ENCODE assay signal across 8 mouse cellular contexts in genomic region chr8:72547802-72548643, GRCm38 (mm10). TPM values are rescaled to one million over a fixed set of nuclear protein-coding genes. Genes with fewer than 3 reads are reported as not detected.
DNase-seq lines count a peak whose midpoint lies in the region; ATAC-seq and TF ChIP-seq lines count a peak whose summit lies in the region.

Gene Med26, minus strand, starts transcription at chr8:72548270.

- under 1% methylated on average over 92 of the region's 92 CpGs for WGBS in hindbrain, embryonic 10.5 days
- under 1% methylated on average over 72 of the region's 92 CpGs for WGBS in lung, postnatal 0 days

- peak; percentile 98 for DNase-seq in MN1 (ENCODE audit: low spot score)
- DNase-seq in cerebellum, adult 9-10 months = peak; percentile 97
- peak; percentile 99 for DNase-seq in hindbrain, embryonic 10.5 days (ENCODE audit: low spot score)
- peak; percentile 99 for DNase-seq in layer of hippocampus, adult 9-11 months
- DNase-seq in lung, postnatal 0 days (ENCODE audit: low spot score) = peak; percentile 100
- DNase-seq in ovary, postnatal 14 days (ENCODE audit: low spot score) = peak; percentile 92
- DNase-seq in thymus, postnatal 14 days = peak; percentile 97

- peaks cover 28% of the 10 kb centered on the region for H3K4me1 ChIP-seq in hindbrain, embryonic 10.5 days (replicated peaks)
- peaks cover 12% of the 10 kb centered on the region for H3K4me1 ChIP-seq in lung, postnatal 0 days (ENCODE audit: insufficient read depth, low read depth, low read length)

- H3K27ac ChIP-seq in hindbrain, embryonic 10.5 days = peak within 1 kb of the TSS; percentile 95
- peak within 1 kb of the TSS; percentile 88 for H3K27ac ChIP-seq in lung, postnatal 0 days (ENCODE audit: low read length)

- H3K27me3 ChIP-seq in hindbrain, embryonic 10.5 days (ENCODE audit: insufficient read depth, poor library complexity, severe bottlenecking) = no peaks in the 10 kb centered on the region
- H3K27me3 ChIP-seq in lung, postnatal 0 days (replicated peaks; ENCODE audit: insufficient read depth, low read length) = no peaks in the 10 kb centered on the region

- peak; percentile 39 for TF ChIP-seq CTCF in lung, postnatal 0 days (IDR thresholded peaks at IDR 0.05)

- H3K9ac ChIP-seq in lung, postnatal 0 days (replicated peaks; ENCODE audit: low read depth) = peak within 1 kb of the TSS; percentile 99

- H3K4me3 ChIP-seq in hindbrain, embryonic 10.5 days = peak within 1 kb of the TSS; percentile 99
- peak within 1 kb of the TSS; percentile 87 for H3K4me3 ChIP-seq in lung, postnatal 0 days (ENCODE audit: low read depth, low read length)

- TF ChIP-seq EP300 in lung, postnatal 0 days (IDR thresholded peaks at IDR 0.05) = no peak

- H3K4me2 ChIP-seq in lung, postnatal 0 days (replicated peaks; ENCODE audit: low read depth, low read length) = peak within 1 kb of the TSS; percentile 96

- H3K36me3 ChIP-seq in hindbrain, embryonic 10.5 days = peaks cover 32% of the 10 kb centered on the region
- no peaks in the 10 kb centered on the region for H3K36me3 ChIP-seq in lung, postnatal 0 days (ENCODE audit: insufficient read depth, low read length)

- peak; percentile 96 for ATAC-seq in frontal cortex, adult (ENCODE audit: low TSS enrichment)
- ATAC-seq in lung, postnatal 0 days = peak; percentile 96

- no peaks in the 10 kb centered on the region for H3K9me3 ChIP-seq in hindbrain, embryonic 10.5 days
- H3K9me3 ChIP-seq in lung, postnatal 0 days (ENCODE audit: low read length) = no peaks in the 10 kb centered on the region

RNA-seq across cellular contexts. Expression of gene Med26, which starts in this region (rescaled TPM):
- polyA plus RNA-seq in hindbrain, embryonic 10.5 days (2016; fragmentation: Nextera tagmentation; extraction: Ambion mirVana) = 18.9 and 21.9 TPM in 2 replicates
- 9.5 and 9.6 TPM in 2 replicates for polyA plus RNA-seq in lung, postnatal 0 days (2015; fragmentation: Nextera tagmentation; extraction: Ambion mirVana)

Comparison
In these comparisons a context has a peak if more than half of its experiments do, and no peak if none do; other contexts are left out.
1. Peak in every context shown above with its lines: DNase-seq, ATAC-seq, H3K4me3 ChIP-seq and H3K27ac ChIP-seq.